Mouse (Mus musculus): Measurements from ENCODE around the gene Dnase1l2. TPM values are rescaled to one million over a fixed set of nuclear protein-coding genes. Genes with fewer than 3 reads are reported as not detected.

The Dnase1l2 gene
- polyA plus RNA-seq (2015; fragmentation: Nextera tagmentation; extraction: Ambion mirVana): 6.1 and 9.4 TPM in 2 replicates

GRCm38 (mm10) chr17:24442632-24443155 is at the start of gene Dnase1l2:
Gene Dnase1l2 (minus strand): TSS chr17:24443105.
- Histone ChIP-seq H3K27ac (ENCODE audit: low read depth, low read length) (no peak within 1 kb of the TSS), H3K9ac (ENCODE audit: low read depth, low read length) (no peak within 1 kb of the TSS), H3K36me3 (ENCODE audit: control insufficient read depth, insufficient read depth, low read length) (peaks cover 52% of the 10 kb centered on the region), H3K4me2 (ENCODE audit: low read length) (no peak within 1 kb of the TSS), H3K4me3 (ENCODE audit: low read length) (no peak within 1 kb of the TSS), H3K27me3 (replicated peaks; ENCODE audit: control insufficient read depth, insufficient read depth, low read length) (no peaks in the 10 kb centered on the region), H3K9me3 (ENCODE audit: control insufficient read depth, low read length) (no peaks in the 10 kb centered on the region), H3K4me1 (ENCODE audit: control insufficient read depth, insufficient read depth, low read depth, low read length) (no peaks in the 10 kb centered on the region)
- ATAC-seq: no peak
- 85% methylated on average over 7 of the region's 7 CpGs for WGBS

GRCm38 (mm10) chr17:24490399-24490798 is 47.5 kb upstream of the Dnase1l2 start:
- ATAC-seq: no peak
- Histone ChIP-seq H3K4me1 (ENCODE audit: control insufficient read depth, insufficient read depth, low read depth, low read length) (peaks cover 28% of the 10 kb centered on the region), H3K4me3 (ENCODE audit: low read length) (peak overlapping the region; percentile 69), H3K27me3 (replicated peaks; ENCODE audit: control insufficient read depth, insufficient read depth, low read length) (no peaks in the 10 kb centered on the region), H3K27ac (ENCODE audit: low read depth, low read length) (peak overlapping the region; percentile 94; the same call in 1 of the 2 replicates), H3K9me3 (ENCODE audit: control insufficient read depth, low read length) (no peaks in the 10 kb centered on the region), H3K4me2 (ENCODE audit: low read length) (peak overlapping the region; percentile 83), H3K9ac (ENCODE audit: low read depth, low read length) (peak overlapping the region; percentile 24; the same call in 1 of the 2 replicates), H3K36me3 (ENCODE audit: control insufficient read depth, insufficient read depth, low read length) (no peaks in the 10 kb centered on the region)
- WGBS: 55% methylated on average over 4 of the region's 4 CpGs

GRCm38 (mm10) chr17:24489265-24490030 is 46.5 kb upstream of the Dnase1l2 start:
- Histone ChIP-seq H3K36me3 (ENCODE audit: control insufficient read depth, insufficient read depth, low read length) (no peaks in the 10 kb centered on the region), H3K9me3 (ENCODE audit: control insufficient read depth, low read length) (no peaks in the 10 kb centered on the region), H3K4me1 (ENCODE audit: control insufficient read depth, insufficient read depth, low read depth, low read length) (peaks cover 29% of the 10 kb centered on the region), H3K9ac (ENCODE audit: low read depth, low read length) (peak overlapping the region; percentile 84), H3K27ac (ENCODE audit: low read depth, low read length) (peak overlapping the region; percentile 94), H3K4me2 (ENCODE audit: low read length) (peak overlapping the region; percentile 83), H3K27me3 (replicated peaks; ENCODE audit: control insufficient read depth, insufficient read depth, low read length) (no peaks in the 10 kb centered on the region), H3K4me3 (ENCODE audit: low read length) (peak overlapping the region; percentile 69)
- ATAC-seq: peak; percentile 55
- 13% methylated on average over 19 of the region's 19 CpGs for WGBS

GRCm38 (mm10) chr17:24488662-24489264 is 45.9 kb upstream of the Dnase1l2 start:
- peak; percentile 76 for ATAC-seq
- H3K36me3 ChIP-seq (ENCODE audit: control insufficient read depth, insufficient read depth, low read length): no peaks in the 10 kb centered on the region
- peak overlapping the region; percentile 84 for H3K9ac ChIP-seq (ENCODE audit: low read depth, low read length)
- peak overlapping the region; percentile 94 for H3K27ac ChIP-seq (ENCODE audit: low read depth, low read length)
- H3K4me1 ChIP-seq (ENCODE audit: control insufficient read depth, insufficient read depth, low read depth, low read length): peaks cover 29% of the 10 kb centered on the region
- under 1% methylated on average over 48 of the region's 81 CpGs for whole genome bisulfite sequencing
- no peaks in the 10 kb centered on the region for H3K9me3 ChIP-seq (ENCODE audit: control insufficient read depth, low read length)
- H3K27me3 ChIP-seq (replicated peaks; ENCODE audit: control insufficient read depth, insufficient read depth, low read length): no peaks in the 10 kb centered on the region
- H3K4me2 ChIP-seq (ENCODE audit: low read length): peak overlapping the region; percentile 83
- H3K4me3 ChIP-seq (ENCODE audit: low read length): peak overlapping the region; percentile 69

- Histone ChIP-seq H3K27ac (ENCODE audit: low read depth, low read length) (peak within 1 kb of the TSS; percentile 94), H3K4me1 (ENCODE audit: control insufficient read depth, insufficient read depth, low read depth, low read length) (peaks cover 29% of the 10 kb centered on the region), H3K9me3 (ENCODE audit: control insufficient read depth, low read length) (no peaks in the 10 kb centered on the region), H3K36me3 (ENCODE audit: control insufficient read depth, insufficient read depth, low read length) (no peaks in the 10 kb centered on the region), H3K9ac (ENCODE audit: low read depth, low read length) (peak within 1 kb of the TSS; percentile 84), H3K27me3 (replicated peaks; ENCODE audit: control insufficient read depth, insufficient read depth, low read length) (no peaks in the 10 kb centered on the region), H3K4me2 (ENCODE audit: low read length) (peak within 1 kb of the TSS; percentile 83), H3K4me3 (ENCODE audit: low read length) (peak within 1 kb of the TSS; percentile 69)
- under 1% methylated on average over 39 of the region's 45 CpGs for WGBS
- peak; percentile 63 for ATAC-seq
Observed at GRCm38 (mm10) chr17:24488186-24488661, 45.3 kb upstream of the Dnase1l2 start, which contains the start of gene Caskin1. Gene Caskin1 (plus strand): TSS chr17:24488601.

GRCm38 (mm10) chr17:24485090-24485860 is 42.4 kb upstream of the Dnase1l2 start:
- peak overlapping the region; percentile 50 for H3K9ac ChIP-seq (ENCODE audit: low read depth, low read length)
- no peak overlapping the region for H3K4me2 ChIP-seq (ENCODE audit: low read length)
- H3K4me3 ChIP-seq (ENCODE audit: low read length): no peak overlapping the region; the same call in 1 of the 2 replicates
- peaks cover 19% of the 10 kb centered on the region for H3K4me1 ChIP-seq (ENCODE audit: control insufficient read depth, insufficient read depth, low read depth, low read length)
- no peaks in the 10 kb centered on the region for H3K9me3 ChIP-seq (ENCODE audit: control insufficient read depth, low read length)
- no peaks in the 10 kb centered on the region for H3K27me3 ChIP-seq (replicated peaks; ENCODE audit: control insufficient read depth, insufficient read depth, low read length)
- H3K36me3 ChIP-seq (ENCODE audit: control insufficient read depth, insufficient read depth, low read length): no peaks in the 10 kb centered on the region
- ATAC-seq: 0 out of 2 replicates have a peak, but pooled peaks have one; percentile 8
- WGBS: 43% methylated on average over 11 of the region's 11 CpGs
- H3K27ac ChIP-seq (ENCODE audit: low read depth, low read length): peak overlapping the region; percentile 64

- WGBS: 67% methylated on average over 3 of the region's 3 CpGs
- ATAC-seq: no peak
- H3K4me1 ChIP-seq (ENCODE audit: control insufficient read depth, insufficient read depth, low read depth, low read length): peaks cover 17% of the 10 kb centered on the region
Observed at GRCm38 (mm10) chr17:24483495-24483894, 40.6 kb upstream of the Dnase1l2 start.

GRCm38 (mm10) chr17:24481027-24481815 is 38.3 kb upstream of the Dnase1l2 start:
- Histone ChIP-seq H3K27me3 (replicated peaks; ENCODE audit: control insufficient read depth, insufficient read depth, low read length) (no peaks in the 10 kb centered on the region), H3K27ac (ENCODE audit: low read depth, low read length) (no peak overlapping the region), H3K9ac (ENCODE audit: low read depth, low read length) (no peak overlapping the region), H3K4me3 (ENCODE audit: low read length) (no peak overlapping the region), H3K36me3 (ENCODE audit: control insufficient read depth, insufficient read depth, low read length) (0 out of 2 replicates have a peak, but pooled peaks cover 6% of the 10 kb centered on the region), H3K9me3 (ENCODE audit: control insufficient read depth, low read length) (no peaks in the 10 kb centered on the region), H3K4me1 (ENCODE audit: control insufficient read depth, insufficient read depth, low read depth, low read length) (peaks cover 20% of the 10 kb centered on the region), H3K4me2 (ENCODE audit: low read length) (no peak overlapping the region)
- ATAC-seq: no peak
- WGBS: 95% methylated on average over 20 of the region's 20 CpGs

More at GRCm38 (mm10) chr17:24483495-24483894, 40.6 kb upstream of the Dnase1l2 start:
- H3K27me3 ChIP-seq (replicated peaks; ENCODE audit: control insufficient read depth, insufficient read depth, low read length): no peaks in the 10 kb centered on the region
- H3K27ac ChIP-seq (ENCODE audit: low read depth, low read length): no peak overlapping the region
- H3K36me3 ChIP-seq (ENCODE audit: control insufficient read depth, insufficient read depth, low read length): no peaks in the 10 kb centered on the region
- H3K4me2 ChIP-seq (ENCODE audit: low read length): no peak overlapping the region
- no peak overlapping the region for H3K9ac ChIP-seq (ENCODE audit: low read depth, low read length)
- H3K4me3 ChIP-seq (ENCODE audit: low read length): no peak overlapping the region
- no peaks in the 10 kb centered on the region for H3K9me3 ChIP-seq (ENCODE audit: control insufficient read depth, low read length)
